In genomic region chr2:131487337-131487736, GRCm38 (mm10) we compare ENCODE assay signal across 11 mouse cellular contexts.
"Had no signal": no experiment of that assay in that cellular context is flagged by ENCODE, and none has a peak within 500 bp of the region (broad histone marks: within the 10 kb centered on the region; RNA-seq: fewer than 3 reads in every experiment).

No protein-coding gene starts in this region.

- H3K4me2 ChIP-seq: limb, embryonic 13.5 days; liver, embryonic 13.5 days; midbrain, embryonic 12.5 days had no signal

- H3K27me3 ChIP-seq: limb, embryonic 13.5 days had no signal

- H3K27ac ChIP-seq: left cerebral cortex, adult 2 months; limb, embryonic 13.5 days; liver, embryonic 13.5 days; midbrain, embryonic 12.5 days; stomach, postnatal 0 days had no signal

- H3K9me3 ChIP-seq: limb, embryonic 13.5 days; liver, embryonic 13.5 days; midbrain, embryonic 12.5 days had no signal

- DNase-seq: kidney, adult 8-10 months; kidney, postnatal 25 days; liver, embryonic 13.5 days; lung, adult 18-20 months; right cerebral cortex, adult 18-20 months; right cerebral cortex, postnatal 25 days; thymus, postnatal 14 days had no signal

- H3K9ac ChIP-seq: limb, embryonic 13.5 days; liver, embryonic 13.5 days; midbrain, embryonic 12.5 days had no signal

- H3K36me3 ChIP-seq: limb, embryonic 13.5 days; liver, embryonic 13.5 days; midbrain, embryonic 12.5 days had no signal

- H3K4me3 ChIP-seq: left cerebral cortex, adult 2 months; limb, embryonic 13.5 days; liver, embryonic 13.5 days; midbrain, embryonic 12.5 days had no signal
